Mouse (Mus musculus) heart, embryonic 11.5 days (tissue): Measurements from ENCODE around the gene Cit. TPM values are rescaled to one million over a fixed set of nuclear protein-coding genes. Genes with fewer than 3 reads are reported as not detected.
A peak's percentile ranks its signal among the peaks of the same experiment; 100 is the strongest.
"Not testable (repeated sequence)": the region's sequence is repeated elsewhere in the genome, so short reads cannot be mapped to it uniquely, and the experiment has no call there.

Experiments used
- ATAC-seq: fragments of 200-750 bp; cut with Nextera tagmentation; replicated peaks from 2 replicates; pipeline ENCODE4 v1.8.0; 2017; ENCODE audit warnings: moderate library complexity; ENCODE audit not compliant: insufficient number of reproducible peaks, low FRiP score, low TSS enrichment
- H3K27ac ChIP-seq: fragments of 300-500 bp; sonication (generic); 2 replicates; pipeline ENCODE4 v1.5.1; 2014; ENCODE audit warnings: mild to moderate bottlenecking, low read depth, low read length
- H3K27me3 ChIP-seq: fragments of 300-500 bp; sonication (generic); 2 replicates; pipeline ENCODE4 v1.6.1; 2014; ENCODE audit warnings: mild to moderate bottlenecking, low read length, mixed read lengths; ENCODE audit not compliant: control insufficient read depth, insufficient read depth
- H3K36me3 ChIP-seq: fragments of 300-500 bp; sonication (generic); 2 replicates; pipeline ENCODE4 v1.6.1; 2014; ENCODE audit warnings: mild to moderate bottlenecking, low read length, moderate library complexity, mixed read lengths; ENCODE audit not compliant: control insufficient read depth, insufficient read depth
- H3K4me1 ChIP-seq: fragments of 300-500 bp; sonication (generic); 2 replicates; pipeline ENCODE4 v1.6.1; 2014; ENCODE audit warnings: low read length; ENCODE audit not compliant: control insufficient read depth, insufficient read depth
- H3K4me2 ChIP-seq: fragments of 300-500 bp; sonication (generic); 2 replicates; pipeline ENCODE4 v1.6.1; 2014; ENCODE audit warnings: mild to moderate bottlenecking, moderate library complexity
- H3K4me3 ChIP-seq: fragments of 300-500 bp; sonication (generic); 2 replicates; pipeline ENCODE4 v1.5.1; 2014; ENCODE audit warnings: low read depth, low read length
- H3K9ac ChIP-seq: fragments of 300-500 bp; sonication (generic); 2 replicates; pipeline ENCODE4 v1.6.1; 2014; ENCODE audit warnings: mild to moderate bottlenecking, low read depth, low read length, moderate library complexity
- H3K9me3 ChIP-seq: fragments of 300-500 bp; sonication (generic); replicated peaks from 2 replicates; pipeline ENCODE4 v1.6.1; 2016; ENCODE audit warnings: low read length; ENCODE audit not compliant: control insufficient read depth
- WGBS: fragments of 180-500 bp; shearing (Covaris S2); extraction: QIAGEN DNeasy Blood & Tissue Kit; methylation state at CpG from one replicate; pipeline ENCODE4 v1.1.7; 2014; ENCODE audit not compliant: insufficient replicate concordance; 5-methylcytosine and 5-hydroxymethylcytosine counted together
- polyA plus RNA-seq: library from polyadenylated mRNA; unstranded; fragments of >200 nt; fragmentation: Nextera tagmentation; extraction: Ambion mirVana; gene quantifications from 2 replicates; pipeline ENCODE4 v1.2.1, GENCODE M21; 2014

Cit gene
- 21.8 and 33.1 TPM in 2 replicates for polyA plus RNA-seq

GRCm38 (mm10) chr5:115844766-115845634 is at the start of gene Cit:
Cit (plus strand) TSS chr5:115845278.
- Histone ChIP-seq H3K36me3 (no peaks in the 10 kb centered on the region), H3K27me3 (no peaks in the 10 kb centered on the region), H3K4me1 (peaks cover 12% of the 10 kb centered on the region), H3K9me3 (no peaks in the 10 kb centered on the region), H3K4me2 (peak within 1 kb of the TSS; percentile 80), H3K27ac (peak within 1 kb of the TSS; percentile 74), H3K9ac (peak within 1 kb of the TSS; percentile 87), H3K4me3 (peak within 1 kb of the TSS; percentile 84)
- WGBS = under 1% methylated on average over 42 of the region's 42 CpGs
- ATAC-seq = peak; percentile 96

GRCm38 (mm10) chr5:115799016-115799894 is 45.8 kb upstream of the Cit start:
- H3K9me3 ChIP-seq = no peaks in the 10 kb centered on the region
- H3K27me3 ChIP-seq = no peaks in the 10 kb centered on the region
- no peaks in the 10 kb centered on the region for H3K36me3 ChIP-seq
- H3K4me1 ChIP-seq = no peaks in the 10 kb centered on the region
- no peak for ATAC-seq
- 0 out of 2 replicates have a peak overlapping the region, but pooled peaks have one; percentile 0 for H3K4me2 ChIP-seq
- no peak overlapping the region for H3K4me3 ChIP-seq
- 61% methylated on average over 15 of the region's 15 CpGs for WGBS
- no peak overlapping the region for H3K9ac ChIP-seq
- no peak overlapping the region for H3K27ac ChIP-seq

GRCm38 (mm10) chr5:115799895-115800232 is 45.2 kb upstream of the Cit start:
- H3K9ac ChIP-seq = no peak overlapping the region
- H3K36me3 ChIP-seq = no peaks in the 10 kb centered on the region
- no peak for ATAC-seq
- 38% methylated on average over 4 of the region's 4 CpGs for WGBS
- no peak overlapping the region for H3K4me2 ChIP-seq
- H3K4me3 ChIP-seq = no peak overlapping the region
- no peaks in the 10 kb centered on the region for H3K4me1 ChIP-seq
- H3K27me3 ChIP-seq = no peaks in the 10 kb centered on the region
- no peaks in the 10 kb centered on the region for H3K9me3 ChIP-seq
- H3K27ac ChIP-seq = no peak overlapping the region

- Histone ChIP-seq H3K27ac (no peak overlapping the region), H3K9ac (no peak overlapping the region), H3K4me1 (peaks cover 6% of the 10 kb centered on the region), H3K36me3 (no peaks in the 10 kb centered on the region), H3K27me3 (no peaks in the 10 kb centered on the region), H3K9me3 (no peaks in the 10 kb centered on the region), H3K4me3 (no peak overlapping the region), H3K4me2 (no peak overlapping the region)
- 66% methylated on average over 3 of the region's 3 CpGs for WGBS
- ATAC-seq = no peak
These were observed 32.8 kb upstream of the Cit start for GRCm38 (mm10) chr5:115812262-115812661.

- no peaks in the 10 kb centered on the region for H3K36me3 ChIP-seq
These were observed 28.1 kb upstream of the Cit start for GRCm38 (mm10) chr5:115817022-115817421.

GRCm38 (mm10) chr5:115817655-115818054 is 27.4 kb upstream of the Cit start:
- ATAC-seq, H3K27me3 ChIP-seq: not testable (repeated sequence)
- WGBS = 71% methylated on average over 1 of the region's 1 CpGs

More at GRCm38 (mm10) chr5:115817022-115817421, 28.1 kb upstream of the Cit start:
- Histone ChIP-seq H3K4me1 (peaks cover 8% of the 10 kb centered on the region), H3K4me2 (no peak overlapping the region), H3K27me3 (no peaks in the 10 kb centered on the region), H3K27ac (no peak overlapping the region), H3K9ac (no peak overlapping the region), H3K4me3 (no peak overlapping the region), H3K9me3 (no peaks in the 10 kb centered on the region)
- ATAC-seq = no peak
- 56% methylated on average over 6 of the region's 6 CpGs for WGBS

GRCm38 (mm10) chr5:115819966-115820365 is 25.1 kb upstream of the Cit start:
- no peaks in the 10 kb centered on the region for H3K9me3 ChIP-seq
- no peak overlapping the region for H3K27ac ChIP-seq
- H3K4me3 ChIP-seq = no peak overlapping the region
- H3K27me3 ChIP-seq = no peaks in the 10 kb centered on the region
- H3K4me1 ChIP-seq = peaks cover 8% of the 10 kb centered on the region
- H3K36me3 ChIP-seq = no peaks in the 10 kb centered on the region
- ATAC-seq = no peak
- H3K4me2 ChIP-seq = no peak overlapping the region
- 51% methylated on average over 9 of the region's 9 CpGs for WGBS
- H3K9ac ChIP-seq = no peak overlapping the region

More at GRCm38 (mm10) chr5:115817655-115818054, 27.4 kb upstream of the Cit start:
- not testable (repeated sequence) for H3K4me3 ChIP-seq, H3K9me3 ChIP-seq, H3K36me3 ChIP-seq, H3K27ac ChIP-seq, H3K4me1 ChIP-seq, H3K4me2 ChIP-seq, H3K9ac ChIP-seq

- H3K9ac ChIP-seq = no peak overlapping the region
- H3K4me3 ChIP-seq = no peak overlapping the region
- H3K4me1 ChIP-seq = peaks cover 8% of the 10 kb centered on the region
- no peaks in the 10 kb centered on the region for H3K9me3 ChIP-seq
- no peaks in the 10 kb centered on the region for H3K27me3 ChIP-seq
- no peak overlapping the region for H3K27ac ChIP-seq
- H3K4me2 ChIP-seq = no peak overlapping the region
- no peak for ATAC-seq
- WGBS = 84% methylated on average over 12 of the region's 12 CpGs
- no peaks in the 10 kb centered on the region for H3K36me3 ChIP-seq
These were observed 23.9 kb upstream of the Cit start for GRCm38 (mm10) chr5:115821200-115821599.
